Mouse (Mus musculus): ENCODE data around the gene Lhfp.

GRCm38 (mm10) chr3:53027333-53027732 is 14.0 kb upstream of the Lhfp start:
- TF ChIP-seq CTCF (IDR thresholded peaks at IDR 0.05; ENCODE audit: borderline replicate concordance, insufficient read depth, low read depth, low read length) (no peak), POLR2A (IDR thresholded peaks at IDR 0.05; ENCODE audit: borderline replicate concordance, insufficient read depth, low read length) (no peak)
